Mouse (Mus musculus): ENCODE measurements around the gene Garnl3. TPM values are rescaled to one million over a fixed set of nuclear protein-coding genes. Genes with fewer than 3 reads are reported as not detected.

Gene Garnl3
- polyA plus RNA-seq, 1 experiment from 2014 or later = 11.1 TPM

DNA sequence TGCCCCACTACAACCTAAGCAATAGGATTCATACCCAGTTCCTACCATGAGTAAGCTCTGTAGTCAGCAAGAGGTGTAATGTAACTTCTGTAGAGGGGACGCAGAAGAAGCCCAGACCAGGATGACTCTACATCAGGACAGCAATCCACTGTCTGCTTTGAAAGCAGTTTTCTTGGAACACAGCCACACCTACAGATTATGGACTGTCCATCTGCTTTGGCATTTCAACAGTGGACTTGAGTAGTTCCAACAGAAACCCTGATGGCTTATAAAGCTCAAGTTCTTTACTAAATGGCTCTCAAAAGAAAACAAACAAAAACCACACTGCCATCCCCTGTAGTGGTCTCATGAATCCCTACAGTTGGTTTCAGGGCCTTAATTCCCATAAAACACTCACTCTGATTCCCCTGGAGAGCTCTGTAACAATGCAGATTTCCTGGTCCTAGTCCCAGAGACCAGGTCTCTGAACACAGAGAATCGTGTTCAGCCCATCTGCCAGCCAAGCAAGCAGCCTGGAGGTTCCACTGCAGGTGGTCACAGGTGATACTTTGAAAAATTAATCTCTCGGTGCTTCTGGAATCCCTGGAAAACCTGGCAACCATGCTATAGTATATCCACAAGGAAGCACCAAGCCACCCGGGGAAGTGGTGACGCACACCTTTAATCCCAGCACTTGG, 42.0 kb downstream of the Garnl3 start:
- no peak overlapping the region for H3K9ac ChIP-seq
- ATAC-seq (ENCODE audit: insufficient read depth) (no peak), DNase-seq (no peak)
- 89% methylated on average over 5 of the region's 5 CpGs for WGBS
- no peak overlapping the region for H3K4me3 ChIP-seq (ENCODE audit: low read depth, low read length)
- H3K9me3 ChIP-seq (ENCODE audit: low read depth, low read length) = no peaks in the 10 kb centered on the region
- no peaks in the 10 kb centered on the region for H3K27me3 ChIP-seq (ENCODE audit: insufficient read depth, low read length)
- no peak overlapping the region for H3K27ac ChIP-seq (ENCODE audit: low read depth)
- TF ChIP-seq CTCF (IDR thresholded peaks at IDR 0.05; ENCODE audit: low read depth) = no peak
- H3K4me2 ChIP-seq = no peak overlapping the region
- no peaks in the 10 kb centered on the region for H3K4me1 ChIP-seq (ENCODE audit: insufficient read depth)
- no peaks in the 10 kb centered on the region for H3K36me3 ChIP-seq (ENCODE audit: insufficient read depth)

- Histone ChIP-seq H3K4me3 (ENCODE audit: low read depth, low read length) (no peak overlapping the region), H3K27ac (ENCODE audit: low read depth) (no peak overlapping the region), H3K4me2 (no peak overlapping the region), H3K9ac (no peak overlapping the region), H3K9me3 (ENCODE audit: low read depth, low read length) (no peaks in the 10 kb centered on the region), H3K27me3 (ENCODE audit: insufficient read depth, low read length) (no peaks in the 10 kb centered on the region), H3K4me1 (ENCODE audit: insufficient read depth) (no peaks in the 10 kb centered on the region), H3K36me3 (ENCODE audit: insufficient read depth) (no peaks in the 10 kb centered on the region)
- no peak for DNase-seq
- 72% methylated on average over 7 of the region's 7 CpGs for WGBS
- no peak for ATAC-seq (ENCODE audit: insufficient read depth)
- no peak for TF ChIP-seq CTCF (IDR thresholded peaks at IDR 0.05; ENCODE audit: low read depth)
These were observed 44.6 kb downstream of the Garnl3 start for GRCm38 (mm10) chr2:33086671-33087363.

- no peak overlapping the region for H3K9ac ChIP-seq
- DNase-seq (no peak), ATAC-seq (ENCODE audit: insufficient read depth) (no peak)
- TF ChIP-seq CTCF (IDR thresholded peaks at IDR 0.05; ENCODE audit: low read depth) = no peak
- no peak overlapping the region for H3K4me2 ChIP-seq
- H3K4me3 ChIP-seq (ENCODE audit: low read depth, low read length) = no peak overlapping the region
- no peaks in the 10 kb centered on the region for H3K36me3 ChIP-seq (ENCODE audit: insufficient read depth)
- no peaks in the 10 kb centered on the region for H3K4me1 ChIP-seq (ENCODE audit: insufficient read depth)
- no peaks in the 10 kb centered on the region for H3K27me3 ChIP-seq (ENCODE audit: insufficient read depth, low read length)
- WGBS = 67% methylated on average over 7 of the region's 7 CpGs
- no peaks in the 10 kb centered on the region for H3K9me3 ChIP-seq (ENCODE audit: low read depth, low read length)
- no peak overlapping the region for H3K27ac ChIP-seq (ENCODE audit: low read depth)
These were observed 45.3 kb downstream of the Garnl3 start for GRCm38 (mm10) chr2:33086016-33086596.

DNA sequence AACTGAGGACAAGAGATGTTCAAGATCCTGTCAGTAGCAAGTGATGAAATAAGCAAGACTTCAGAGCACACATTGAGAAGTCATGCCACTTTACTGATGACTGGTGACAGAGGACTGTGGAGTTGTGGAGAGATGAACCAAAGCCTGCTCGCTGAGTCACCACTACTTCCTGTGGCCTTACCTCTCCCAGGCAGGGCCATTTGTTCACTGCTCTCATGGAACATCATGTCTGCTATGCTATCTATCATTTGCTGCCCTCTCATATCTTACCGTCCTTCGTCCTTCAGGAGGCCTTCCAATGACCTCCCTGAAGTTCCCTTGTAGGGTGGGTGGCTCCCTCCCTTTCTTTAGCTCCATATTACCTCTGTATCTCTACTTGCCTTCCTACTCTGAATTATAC, 47.2 kb downstream of the Garnl3 start:
- ATAC-seq (ENCODE audit: insufficient read depth) (no peak), DNase-seq (no peak)
- no peak overlapping the region for H3K9ac ChIP-seq
- H3K4me1 ChIP-seq (ENCODE audit: insufficient read depth) = peaks cover 6% of the 10 kb centered on the region; the same call in 1 of the 2 replicates
- no peaks in the 10 kb centered on the region for H3K9me3 ChIP-seq (ENCODE audit: low read depth, low read length)
- no peak overlapping the region for H3K27ac ChIP-seq (ENCODE audit: low read depth)
- no peaks in the 10 kb centered on the region for H3K36me3 ChIP-seq (ENCODE audit: insufficient read depth)
- no peaks in the 10 kb centered on the region for H3K27me3 ChIP-seq (ENCODE audit: insufficient read depth, low read length)
- no peak for TF ChIP-seq CTCF (IDR thresholded peaks at IDR 0.05; ENCODE audit: low read depth)
- H3K4me3 ChIP-seq (ENCODE audit: low read depth, low read length) = no peak overlapping the region
- no peak overlapping the region for H3K4me2 ChIP-seq
- WGBS = 63% methylated on average over 3 of the region's 3 CpGs

GRCm38 (mm10) chr2:33080166-33080565, 51.3 kb downstream of the Garnl3 start:
- WGBS = 20% methylated on average over 4 of the region's 4 CpGs
- H3K36me3 ChIP-seq (ENCODE audit: insufficient read depth) = no peaks in the 10 kb centered on the region
- no peak overlapping the region for H3K4me3 ChIP-seq (ENCODE audit: low read depth, low read length)
- no peak overlapping the region for H3K9ac ChIP-seq
- H3K27me3 ChIP-seq (ENCODE audit: insufficient read depth, low read length) = no peaks in the 10 kb centered on the region
- DNase-seq (peak; percentile 55), ATAC-seq (ENCODE audit: insufficient read depth) (no peak; the same call in 1 of the 2 replicates)
- TF ChIP-seq CTCF (IDR thresholded peaks at IDR 0.05; ENCODE audit: low read depth) = no peak
- H3K4me1 ChIP-seq (ENCODE audit: insufficient read depth) = peaks cover 6% of the 10 kb centered on the region; the same call in 1 of the 2 replicates
- H3K4me2 ChIP-seq = no peak overlapping the region
- H3K27ac ChIP-seq (ENCODE audit: low read depth) = no peak overlapping the region
- H3K9me3 ChIP-seq (ENCODE audit: low read depth, low read length) = no peaks in the 10 kb centered on the region

DNA sequence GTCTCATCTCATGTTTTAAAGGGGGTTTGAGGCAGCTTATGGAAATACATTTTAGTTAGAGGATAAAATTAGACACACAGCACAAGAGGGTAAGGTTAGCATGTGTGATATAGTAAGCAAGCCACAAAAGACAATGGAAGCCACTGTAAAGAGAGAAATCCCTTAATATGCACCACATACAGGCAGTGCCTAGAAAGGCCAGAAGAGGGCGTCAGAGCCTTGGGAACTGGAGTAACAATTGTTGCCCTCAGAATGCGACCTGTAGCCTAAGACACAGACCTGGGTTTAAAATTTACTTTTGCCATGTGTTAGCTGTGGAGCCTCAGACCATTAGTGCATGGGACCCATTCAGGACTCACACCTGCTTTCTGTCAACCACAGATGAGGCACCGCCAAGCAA, 54.2 kb downstream of the Garnl3 start:
- no peak overlapping the region for H3K9ac ChIP-seq
- no peak overlapping the region for H3K27ac ChIP-seq (ENCODE audit: low read depth)

DNA sequence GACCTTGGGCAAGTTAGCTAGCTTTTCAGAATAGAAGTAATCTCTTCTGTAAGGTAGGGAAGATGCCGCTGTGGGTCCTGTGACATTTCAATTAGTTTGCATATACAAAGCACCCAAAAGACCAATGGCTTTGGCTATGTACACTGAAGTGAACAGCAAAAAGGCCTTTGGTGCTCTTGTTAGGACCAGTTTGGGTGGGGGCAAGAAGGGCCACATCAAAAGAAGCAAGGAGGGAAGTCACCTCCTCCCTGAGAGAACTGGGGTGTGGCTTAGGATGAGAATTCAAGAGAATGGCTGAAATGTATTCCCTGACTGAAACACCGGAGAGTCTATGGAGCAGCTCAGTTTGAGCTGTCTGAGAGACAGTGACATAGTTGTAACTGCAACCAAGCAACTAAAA, 56.5 kb downstream of the Garnl3 start:
- WGBS = 81% methylated on average over 2 of the region's 2 CpGs
- no peak for ATAC-seq (ENCODE audit: insufficient read depth)
- DNase-seq = no peak
- H3K27ac ChIP-seq (ENCODE audit: low read depth) = no peak overlapping the region
- H3K4me2 ChIP-seq = no peak overlapping the region
- no peak overlapping the region for H3K9ac ChIP-seq
- H3K4me3 ChIP-seq (ENCODE audit: low read depth, low read length) = no peak overlapping the region
- 0 out of 2 replicates have a peak, but pooled peaks cover under 1% of the 10 kb centered on the region for H3K4me1 ChIP-seq (ENCODE audit: insufficient read depth)
- no peaks in the 10 kb centered on the region for H3K27me3 ChIP-seq (ENCODE audit: insufficient read depth, low read length)
- no peaks in the 10 kb centered on the region for H3K36me3 ChIP-seq (ENCODE audit: insufficient read depth)
- no peak for TF ChIP-seq CTCF (IDR thresholded peaks at IDR 0.05; ENCODE audit: low read depth)
- no peaks in the 10 kb centered on the region for H3K9me3 ChIP-seq (ENCODE audit: low read depth, low read length)

More for the DNA sequence above, 54.2 kb downstream of the Garnl3 start:
- H3K4me2 ChIP-seq = no peak overlapping the region
- ATAC-seq (ENCODE audit: insufficient read depth) = no peak
- H3K4me1 ChIP-seq (ENCODE audit: insufficient read depth) = peaks cover 6% of the 10 kb centered on the region; the same call in 1 of the 2 replicates
- TF ChIP-seq CTCF (IDR thresholded peaks at IDR 0.05; ENCODE audit: low read depth) = peak; percentile 44; the same call in 1 of the 2 replicates
- no peak overlapping the region for H3K4me3 ChIP-seq (ENCODE audit: low read depth, low read length)
- peak; percentile 46 for DNase-seq
- WGBS = 32% methylated on average over 3 of the region's 3 CpGs
- H3K36me3 ChIP-seq (ENCODE audit: insufficient read depth) = no peaks in the 10 kb centered on the region
- H3K9me3 ChIP-seq (ENCODE audit: low read depth, low read length) = no peaks in the 10 kb centered on the region
- H3K27me3 ChIP-seq (ENCODE audit: insufficient read depth, low read length) = no peaks in the 10 kb centered on the region

All from lung, embryonic 14.5 days (tissue).